Mouse (Mus musculus) neural tube, embryonic 14.5 days (tissue): Measurements from ENCODE around the gene Ankrd55. TPM values are rescaled to one million over a fixed set of nuclear protein-coding genes. Genes with fewer than 3 reads are reported as not detected.

Experiments
- ATAC-seq: fragments of 200-750 bp; cut with Nextera tagmentation; 2 replicates; pipeline ENCODE4 v1.8.0; 2017; ENCODE audit warnings: low read depth, mild to moderate bottlenecking, moderate TSS enrichment, moderate library complexity
- H3K27ac ChIP-seq: fragments of 300-500 bp; sonication (generic); 2 replicates; pipeline ENCODE4 v1.5.1; 2014; ENCODE audit warnings: low read depth, mild to moderate bottlenecking, control low read depth, low read length, moderate library complexity, mixed read lengths
- H3K27me3 ChIP-seq: fragments of 300-500 bp; sonication (generic); 2 replicates; pipeline ENCODE4 v1.6.1; 2014; ENCODE audit warnings: low read length; ENCODE audit not compliant: control insufficient read depth, insufficient read depth
- H3K36me3 ChIP-seq: fragments of 300-500 bp; sonication (generic); 2 replicates; pipeline ENCODE4 v1.6.1; 2014; ENCODE audit warnings: low read length, mixed read lengths; ENCODE audit not compliant: control insufficient read depth, insufficient read depth
- H3K4me1 ChIP-seq: fragments of 300-500 bp; sonication (generic); 2 replicates; pipeline ENCODE4 v1.6.1; 2014; ENCODE audit warnings: low read length; ENCODE audit not compliant: control insufficient read depth, insufficient read depth
- H3K4me2 ChIP-seq: fragments of 300-500 bp; sonication (generic); 2 replicates; pipeline ENCODE4 v1.6.1; 2014; ENCODE audit warnings: mild to moderate bottlenecking, low read depth, low read length, control low read depth
- H3K4me3 ChIP-seq: fragments of 300-500 bp; sonication (generic); 2 replicates; pipeline ENCODE4 v1.5.1; 2014; ENCODE audit warnings: low read depth, low read length, control low read depth, mixed read lengths
- H3K9ac ChIP-seq: fragments of 300-500 bp; sonication (generic); replicated peaks from 2 replicates; pipeline ENCODE4 v1.6.1; 2014; ENCODE audit warnings: low read depth, mild to moderate bottlenecking, control low read depth, low read length, mixed read lengths
- H3K9me3 ChIP-seq: fragments of 300-500 bp; sonication (generic); 2 replicates; pipeline ENCODE4 v1.6.1; 2016; ENCODE audit warnings: low read length; ENCODE audit not compliant: control insufficient read depth
- WGBS: fragments of 180-500 bp; shearing (Covaris S2); extraction: QIAGEN DNeasy Blood & Tissue Kit; methylation state at CpG from one replicate; pipeline ENCODE4 v1.1.7; 2014; 5-methylcytosine and 5-hydroxymethylcytosine counted together
- polyA plus RNA-seq: library from polyadenylated mRNA; unstranded; fragments of >200 nt; fragmentation: Nextera tagmentation; extraction: Ambion mirVana; gene quantifications from 2 replicates; pipeline ENCODE4 v1.2.1, GENCODE M21; 2014

The Ankrd55 gene
- polyA plus RNA-seq, 1 experiment from 2014 or later = 15.1 TPM

DNA sequence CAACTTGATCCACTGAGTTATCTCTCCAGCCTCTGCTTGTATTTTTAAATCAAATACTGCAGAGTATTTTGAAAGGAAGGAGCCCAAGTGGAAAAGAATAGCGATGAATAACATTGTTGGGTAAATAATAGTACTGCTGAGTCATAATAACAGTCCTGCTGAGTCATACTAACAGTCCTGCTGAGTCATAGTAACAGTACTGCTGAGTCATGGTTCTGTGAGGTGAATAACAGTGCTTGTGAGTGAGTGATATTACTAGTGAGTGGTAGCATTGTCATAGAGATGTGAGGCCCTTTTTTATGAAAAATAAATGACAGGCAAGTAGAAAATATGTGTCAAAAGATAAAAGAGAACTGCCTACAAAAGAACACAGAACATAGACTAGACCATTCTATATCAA lies 1.1 kb upstream of the Ankrd55 start:
- Histone ChIP-seq H3K27me3 (no peaks in the 10 kb centered on the region), H3K9ac (no peak overlapping the region), H3K4me2 (no peak overlapping the region), H3K36me3 (no peaks in the 10 kb centered on the region), H3K4me1 (peaks cover 7% of the 10 kb centered on the region; the same call in 1 of the 2 replicates), H3K27ac (no peak overlapping the region), H3K4me3 (no peak overlapping the region), H3K9me3 (no peaks in the 10 kb centered on the region)
- WGBS = 82% methylated on average over 1 of the region's 1 CpGs
- ATAC-seq = no peak

DNA sequence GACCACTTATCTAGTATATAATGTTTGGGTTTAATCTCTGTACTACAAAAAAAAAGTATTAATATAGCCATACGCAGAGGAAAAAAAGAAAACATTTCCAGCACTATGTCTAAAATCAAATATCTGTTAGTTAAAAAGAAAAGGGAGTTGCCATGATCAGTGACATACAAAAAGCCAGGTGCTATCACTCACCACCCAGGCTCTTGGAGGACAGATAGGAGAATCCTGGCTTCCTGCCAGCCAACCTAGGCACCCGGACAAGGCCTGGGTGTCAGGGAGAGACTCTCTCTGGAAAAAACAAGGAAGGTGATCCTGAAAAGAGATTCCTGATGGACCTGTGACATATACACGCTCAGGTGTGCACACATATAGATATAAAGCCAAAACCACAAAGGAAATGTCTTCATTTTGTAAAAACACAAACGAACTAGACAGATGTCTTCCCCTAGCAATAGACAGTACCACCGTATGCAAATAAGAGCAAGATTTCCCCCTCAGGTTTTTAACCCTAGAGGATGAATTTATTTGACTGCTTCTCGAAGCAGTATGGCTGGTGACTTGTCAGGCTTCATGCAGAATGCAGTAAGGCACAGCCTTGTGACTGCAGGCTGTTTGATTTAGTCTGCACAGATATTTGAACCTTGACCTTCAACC lies 553 bp upstream of the Ankrd55 start:
- WGBS = 50% methylated on average over 6 of the region's 6 CpGs
- H3K36me3 ChIP-seq = no peaks in the 10 kb centered on the region
- peak; percentile 52 for ATAC-seq
- peak overlapping the region; percentile 87 for H3K27ac ChIP-seq
- no peaks in the 10 kb centered on the region for H3K9me3 ChIP-seq
- peak overlapping the region; percentile 31; the same call in 1 of the 2 replicates for H3K4me3 ChIP-seq
- peaks cover 7% of the 10 kb centered on the region; the same call in 1 of the 2 replicates for H3K4me1 ChIP-seq
- peak overlapping the region; percentile 57 for H3K4me2 ChIP-seq
- peak overlapping the region; percentile 32; the same call in 1 of the 2 replicates for H3K9ac ChIP-seq
- H3K27me3 ChIP-seq = no peaks in the 10 kb centered on the region

GRCm38 (mm10) chr13:112289338-112289737 lies 1.1 kb downstream of the Ankrd55 start:
- Histone ChIP-seq H3K4me2 (peak overlapping the region; percentile 57), H3K9ac (peak overlapping the region; percentile 46), H3K4me1 (peaks cover 7% of the 10 kb centered on the region; the same call in 1 of the 2 replicates), H3K4me3 (peak overlapping the region; percentile 31), H3K27me3 (no peaks in the 10 kb centered on the region), H3K27ac (peak overlapping the region; percentile 87; the same call in 1 of the 2 replicates), H3K9me3 (no peaks in the 10 kb centered on the region), H3K36me3 (no peaks in the 10 kb centered on the region)
- 0 out of 2 replicates have a peak, but pooled peaks have one; percentile 15 for ATAC-seq
- WGBS = 56% methylated on average over 9 of the region's 9 CpGs

- 62% methylated on average over 4 of the region's 4 CpGs for WGBS
- no peak for ATAC-seq
- H3K36me3 ChIP-seq = no peaks in the 10 kb centered on the region
- H3K27me3 ChIP-seq = no peaks in the 10 kb centered on the region
- H3K4me1 ChIP-seq = peaks cover 7% of the 10 kb centered on the region; the same call in 1 of the 2 replicates
- H3K27ac ChIP-seq = peak overlapping the region; percentile 87; the same call in 1 of the 2 replicates
- no peaks in the 10 kb centered on the region for H3K9me3 ChIP-seq
- peak overlapping the region; percentile 57 for H3K4me2 ChIP-seq
- H3K4me3 ChIP-seq = peak overlapping the region; percentile 31
- H3K9ac ChIP-seq = no peak overlapping the region
Measured at GRCm38 (mm10) chr13:112289981-112290380, 1.7 kb downstream of the Ankrd55 start.

- 68% methylated on average over 4 of the region's 4 CpGs for whole genome bisulfite sequencing
- peaks cover 7% of the 10 kb centered on the region; the same call in 1 of the 2 replicates for H3K4me1 ChIP-seq
- no peak overlapping the region for H3K9ac ChIP-seq
- H3K36me3 ChIP-seq = no peaks in the 10 kb centered on the region
- no peak overlapping the region for H3K27ac ChIP-seq
- H3K4me2 ChIP-seq = no peak overlapping the region
- no peak overlapping the region for H3K4me3 ChIP-seq
- H3K27me3 ChIP-seq = no peaks in the 10 kb centered on the region
- no peaks in the 10 kb centered on the region for H3K9me3 ChIP-seq
- no peak for ATAC-seq
Measured at GRCm38 (mm10) chr13:112292489-112292888, 4.2 kb downstream of the Ankrd55 start.

DNA sequence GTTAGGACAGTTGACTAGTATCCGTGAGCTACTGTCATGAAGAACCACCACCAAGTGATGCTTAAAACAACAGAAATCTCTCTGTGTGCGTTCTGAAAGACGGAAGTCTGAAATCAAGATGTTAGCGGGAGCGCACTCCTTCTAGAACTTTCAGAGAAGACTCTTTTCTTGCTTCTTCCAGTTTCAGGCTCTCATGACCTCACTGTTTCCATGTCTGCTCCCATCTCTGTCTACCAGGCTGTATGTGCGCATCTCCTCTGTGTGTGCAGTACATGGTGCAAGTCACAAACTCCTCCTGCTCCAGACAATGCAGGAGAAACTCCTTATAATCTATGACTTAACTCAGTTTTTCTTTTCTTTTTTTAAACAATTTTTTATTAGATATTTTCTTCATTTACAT lies 4.8 kb downstream of the Ankrd55 start:
- no peaks in the 10 kb centered on the region for H3K27me3 ChIP-seq
- H3K4me1 ChIP-seq = peaks cover 1% of the 10 kb centered on the region; the same call in 1 of the 2 replicates
- H3K9me3 ChIP-seq = no peaks in the 10 kb centered on the region
- no peaks in the 10 kb centered on the region for H3K36me3 ChIP-seq
- WGBS = 94% methylated on average over 6 of the region's 6 CpGs
- no peak overlapping the region for H3K4me2 ChIP-seq
- H3K4me3 ChIP-seq = no peak overlapping the region
- ATAC-seq = no peak
- no peak overlapping the region for H3K9ac ChIP-seq
- H3K27ac ChIP-seq = no peak overlapping the region

GRCm38 (mm10) chr13:112294446-112294845 lies 6.2 kb downstream of the Ankrd55 start:
- Histone ChIP-seq H3K27me3 (no peaks in the 10 kb centered on the region), H3K36me3 (no peaks in the 10 kb centered on the region), H3K9ac (no peak overlapping the region), H3K4me2 (no peak overlapping the region), H3K4me1 (no peaks in the 10 kb centered on the region), H3K27ac (no peak overlapping the region), H3K4me3 (no peak overlapping the region), H3K9me3 (no peaks in the 10 kb centered on the region)
- ATAC-seq = no peak
- WGBS = 89% methylated on average over 6 of the region's 6 CpGs

GRCm38 (mm10) chr13:112297781-112298180 lies 9.5 kb downstream of the Ankrd55 start:
- ATAC-seq = no peak
- Histone ChIP-seq H3K9ac (no peak overlapping the region), H3K27me3 (no peaks in the 10 kb centered on the region), H3K9me3 (no peaks in the 10 kb centered on the region), H3K4me2 (no peak overlapping the region), H3K27ac (no peak overlapping the region), H3K4me1 (no peaks in the 10 kb centered on the region), H3K36me3 (no peaks in the 10 kb centered on the region), H3K4me3 (no peak overlapping the region)
- 97% methylated on average over 6 of the region's 6 CpGs for WGBS

GRCm38 (mm10) chr13:112303429-112303828 lies 15.2 kb downstream of the Ankrd55 start:
- no peaks in the 10 kb centered on the region for H3K9me3 ChIP-seq
- no peak for ATAC-seq
- 89% methylated on average over 2 of the region's 2 CpGs for WGBS

More at GRCm38 (mm10) chr13:112303429-112303828, 15.2 kb downstream of the Ankrd55 start:
- Histone ChIP-seq H3K4me3 (no peak overlapping the region), H3K27me3 (no peaks in the 10 kb centered on the region), H3K27ac (no peak overlapping the region), H3K4me2 (no peak overlapping the region), H3K4me1 (no peaks in the 10 kb centered on the region), H3K9ac (no peak overlapping the region), H3K36me3 (no peaks in the 10 kb centered on the region)
